Mouse (Mus musculus) liver, postnatal 0 days (tissue): ENCODE measurements around the gene Gpc6.

ENCODE experiments used
- CTCF ChIP-seq: sonication (generic); IDR thresholded peaks from 2 replicates; pipeline ENCODE4 v1.5.1; 2016; ENCODE audit warnings: antibody characterized with exemption, low read depth
- EP300 ChIP-seq: IDR thresholded peaks from 2 replicates; pipeline ENCODE4 v1.6.1; 2016; ENCODE audit warnings: antibody characterized with exemption, low read depth, mild to moderate bottlenecking

GRCm38 (mm10) chr14:117490469-117490868 is 565.4 kb downstream of the Gpc6 start:
- no peak for TF ChIP-seq CTCF
- no peak for TF ChIP-seq EP300
